Mouse (Mus musculus) adrenal gland, postnatal 36 days (tissue): ENCODE results near the gene H2al3. TPM values are rescaled to one million over a fixed set of nuclear protein-coding genes. Genes with fewer than 3 reads are reported as not detected.

ENCODE experiments used
- DNase-seq, 2 experiments: peaks; one replicate each; pipeline ENCODE4 v3.0.0; 2021; ENCODE audit warnings: mixed read lengths in 1 of 2
- long read RNA-seq, 2 experiments: library from polyadenylated mRNA; stranded (forward); transcript quantifications; one replicate each; pipeline ENCODE4 v2.0.0; 2021; ENCODE audit warnings: borderline sequencing depth in 2 of 2
- total RNA-seq, 2 experiments: library from RNA; stranded (reverse); gene quantifications; 2 replicates each; pipeline ENCODE4 v1.2.3; 2021

The H2al3 gene
- total RNA-seq: under 1 TPM in 1 of 2 experiments, not detected in 1; 0.63 TPM
- long read RNA-seq, experiment 1: 0 reads
- long read RNA-seq, experiment 2: 0 reads

DNA sequence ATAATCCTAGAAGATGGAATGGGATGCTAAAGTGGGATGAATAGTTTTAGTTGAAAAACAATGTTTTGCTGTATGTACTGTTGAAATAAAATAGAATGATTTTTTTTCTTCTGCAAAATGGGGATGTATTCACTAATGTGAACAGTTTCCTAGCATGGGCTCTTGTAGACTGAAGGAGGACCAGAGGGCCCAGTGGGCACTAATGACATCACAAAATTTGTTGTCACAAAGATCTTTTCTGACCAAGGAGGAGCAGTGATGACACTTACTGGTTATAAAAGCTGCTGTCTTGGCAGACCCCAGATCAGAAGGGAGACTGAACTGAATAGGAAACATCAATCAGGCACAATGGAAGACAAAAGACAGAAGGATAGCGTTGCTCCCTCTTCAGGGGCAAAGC lies at the start of gene H2al3:
TSS of gene H2al3 (plus strand) at position 301 of the 400 bp plus-strand sequence.
- DNase-seq: no peak

DNA sequence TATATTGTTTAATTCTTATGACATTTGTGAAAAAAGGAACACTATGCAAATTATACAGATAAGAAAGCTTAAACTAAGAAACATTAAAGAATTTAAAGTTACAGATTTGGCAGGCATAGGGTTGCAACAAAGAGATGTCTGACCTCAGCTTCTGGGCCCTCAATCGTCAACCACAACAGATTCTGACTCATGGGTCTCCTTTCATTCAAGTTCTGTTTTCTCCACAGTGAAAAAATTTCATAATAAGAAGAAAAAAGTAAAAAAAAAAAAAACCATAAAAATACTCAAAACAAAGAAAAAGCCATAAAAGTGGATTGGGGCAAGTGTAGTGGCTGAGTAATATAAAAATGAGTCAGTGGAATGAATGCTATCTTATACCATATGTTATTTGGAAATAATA lies 39.4 kb upstream of the H2al3 start:
- no peak for DNase-seq

DNA sequence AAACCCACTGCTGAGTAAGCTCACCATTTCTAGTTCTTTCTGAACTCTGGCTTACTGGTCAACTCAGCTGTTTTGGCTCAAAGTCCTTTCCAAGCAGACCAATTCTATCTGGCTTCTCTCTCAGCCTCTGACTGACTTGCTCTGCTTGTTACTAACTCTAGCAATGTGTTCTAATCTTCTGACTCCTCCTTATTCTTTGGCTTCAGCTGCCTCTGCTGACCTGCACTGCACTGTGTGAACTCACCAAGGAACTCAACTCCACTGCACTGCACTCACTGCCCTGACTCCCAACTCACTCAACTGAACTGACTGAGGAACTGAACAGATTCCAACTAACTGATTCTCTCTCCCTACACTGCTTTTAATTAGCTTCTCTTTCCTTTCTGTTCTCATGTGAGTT lies 37.0 kb upstream of the H2al3 start:
- no peak for DNase-seq

GRCm38 (mm10) chrX:9834779-9835178 lies 14.7 kb upstream of the H2al3 start:
- no peak for DNase-seq

- no peak for DNase-seq
Observed at GRCm38 (mm10) chrX:9846628-9847027, 2.9 kb upstream of the H2al3 start, which contains the start of gene Hypm. Hypm (plus strand) TSS chrX:9846928.

GRCm38 (mm10) chrX:9861859-9862258 lies 12.4 kb downstream of the H2al3 start:
- no peak for DNase-seq

DNA sequence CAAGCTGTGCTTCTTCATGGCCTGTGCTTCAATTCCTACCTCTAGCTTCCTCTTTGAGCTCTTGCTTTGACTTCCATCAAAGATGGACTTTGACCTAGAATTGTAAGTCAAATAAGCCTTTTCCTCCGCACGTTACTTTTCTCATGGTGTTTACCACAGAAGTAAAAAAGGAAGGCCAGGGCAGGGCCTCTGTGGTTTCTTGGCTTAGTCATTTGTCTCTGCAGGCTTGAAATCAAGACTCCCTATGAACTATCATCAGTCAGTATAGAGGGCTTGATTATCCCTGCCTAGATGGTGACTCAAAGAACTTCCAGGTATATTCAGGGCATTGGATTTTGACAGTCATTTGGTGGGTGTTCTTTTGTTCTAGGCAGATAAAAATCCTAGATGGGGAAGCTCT lies 26.0 kb downstream of the H2al3 start:
- DNase-seq: no peak

- no peak for DNase-seq
Observed at GRCm38 (mm10) chrX:9885322-9885721, 35.8 kb downstream of the H2al3 start, which contains the start of gene Sytl5. Sytl5 (plus strand) TSS chrX:9885622.

Other genes with a start within 250 kb of the H2al3 start
- 100 to 1,000 TPM; 151 to 158 TPM for gene Dynlt3, start 186.7 kb upstream of the H2al3 start, total RNA-seq
- gene Hypm, start 2.8 kb upstream of the H2al3 start, total RNA-seq: not detected
- gene Sytl5, start 35.9 kb downstream of the H2al3 start, total RNA-seq: 1 to 10 TPM; 8.7 to 9.4 TPM